Mouse (Mus musculus) cortical plate, adult 2 months (tissue): ENCODE results near the gene Pard6b.

Experiments
- CTCF ChIP-seq: fragments of 200-500 bp; IDR thresholded peaks from 2 replicates; pipeline ENCODE4 v1.5.1; 2011; ENCODE audit warnings: mild to moderate bottlenecking, control low read depth, low read length; ENCODE audit not compliant: insufficient read depth; ENCODE audit errors: extremely low read depth
- POLR2A ChIP-seq: fragments of 200-500 bp; IDR thresholded peaks from 2 replicates; pipeline ENCODE4 v1.6.1; 2011; ENCODE audit warnings: mild to moderate bottlenecking, low read length, control low read depth; ENCODE audit not compliant: insufficient read depth; ENCODE audit errors: extremely low read depth

DNA sequence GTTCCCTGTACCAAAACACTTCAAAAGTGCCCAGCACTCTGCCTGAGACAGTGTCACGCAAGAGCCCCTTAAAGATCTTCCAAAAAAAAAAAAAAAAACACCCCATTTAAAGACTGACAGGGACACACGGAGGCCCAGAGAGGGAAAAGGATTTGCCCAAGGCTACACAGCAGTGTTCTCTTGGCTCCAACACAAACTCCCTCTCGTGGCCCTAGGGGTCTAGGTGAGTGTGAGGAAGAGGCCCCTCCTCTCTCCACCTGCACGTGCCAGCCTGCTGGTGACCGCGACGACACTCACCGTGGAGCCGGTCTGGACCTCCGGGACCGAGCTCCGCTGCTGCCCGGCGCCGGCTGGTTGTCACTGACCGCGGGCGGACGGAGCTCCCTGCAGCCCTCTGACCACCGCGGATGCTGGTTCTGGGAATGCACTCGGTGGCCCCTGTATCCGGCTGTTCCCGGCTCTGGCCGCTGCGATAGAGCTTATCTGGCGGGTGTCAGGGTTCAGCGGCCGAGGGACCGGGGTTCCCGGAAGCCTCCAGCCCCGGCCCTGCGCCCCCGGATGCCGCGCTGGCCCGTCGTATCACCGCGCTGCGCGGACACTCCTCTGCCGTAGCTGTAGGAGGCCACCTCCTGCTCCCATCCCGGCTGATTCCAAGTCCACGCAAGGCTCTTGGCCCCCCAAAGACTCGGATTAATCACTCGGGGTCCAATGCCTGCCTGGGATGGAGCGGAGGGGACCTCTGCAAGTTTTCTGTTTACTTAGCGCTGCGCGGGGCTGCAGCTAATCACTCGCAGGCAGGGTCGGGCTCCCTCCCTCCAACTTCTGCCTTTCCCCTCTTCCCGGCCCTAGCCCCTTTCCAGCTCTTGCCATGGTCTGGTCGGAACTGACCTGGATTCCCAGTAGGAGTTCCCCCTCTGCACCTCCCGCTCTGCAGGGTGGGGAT lies 30.5 kb upstream of the Pard6b start:
- TF ChIP-seq POLR2A (no peak), CTCF (no peak)
